Mouse (Mus musculus) layer of hippocampus, postnatal 10 days (tissue): ENCODE results near the gene Gm9999. TPM values are rescaled to one million over a fixed set of nuclear protein-coding genes. Genes with fewer than 3 reads are reported as not detected.
"Not testable (repeated sequence)": the region's sequence is repeated elsewhere in the genome, so short reads cannot be mapped to it uniquely, and the experiment has no call there.

Experiments used
- DNase-seq, 2 experiments: peaks; one replicate each; pipeline ENCODE4 v3.0.0; 2021; ENCODE audit warnings: low spot score in 2 of 2
- total RNA-seq, 2 experiments: library from RNA; stranded (reverse); gene quantifications; 2 replicates each; pipeline ENCODE4 v1.2.3; 2021

Gene Gm9999
- total RNA-seq, 2 experiments from 2014 or later = not detected

GRCm38 (mm10) chr7:47025429-47025828 is 42.0 kb downstream of the Gm9999 start:
- no peak for DNase-seq

DNA sequence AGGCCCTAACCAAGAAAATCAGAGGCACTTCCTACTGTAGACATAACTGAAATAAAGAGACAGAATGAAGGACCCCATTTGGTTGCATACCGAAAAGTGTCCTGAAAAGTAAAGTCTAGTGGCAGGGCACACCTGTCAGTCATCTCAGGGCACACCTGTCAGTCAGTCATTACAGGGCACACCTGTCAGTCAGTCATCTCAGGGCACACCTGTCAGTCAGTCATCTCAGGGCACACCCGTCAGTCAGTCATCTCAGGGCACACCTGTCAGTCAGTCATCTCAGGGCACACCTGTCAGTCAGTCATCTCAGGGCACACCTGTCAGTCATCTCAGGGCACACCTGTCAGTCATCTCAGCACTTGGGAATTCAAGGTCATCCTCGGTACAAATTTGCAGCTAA is 43.5 kb downstream of the Gm9999 start:
- not testable (repeated sequence) for DNase-seq

DNA sequence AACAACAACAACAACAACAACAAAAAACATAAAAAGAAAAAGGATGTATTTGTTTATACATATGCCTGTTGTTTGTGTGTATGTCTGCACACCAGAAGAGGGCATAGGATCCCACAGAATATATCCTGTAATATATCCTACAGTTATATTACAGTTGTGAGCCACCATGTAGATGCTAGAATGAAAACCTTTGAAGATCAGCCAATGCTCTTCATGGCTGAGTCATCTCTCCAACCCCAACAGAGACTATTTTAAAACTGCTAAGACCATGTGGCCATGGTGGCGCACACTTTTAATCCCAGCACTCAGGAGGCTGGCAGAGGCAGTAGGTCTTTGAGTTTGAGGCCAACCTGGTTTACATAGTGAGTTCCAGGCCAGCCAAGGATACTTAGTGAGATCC is 44.1 kb downstream of the Gm9999 start:
- DNase-seq = no peak

DNA sequence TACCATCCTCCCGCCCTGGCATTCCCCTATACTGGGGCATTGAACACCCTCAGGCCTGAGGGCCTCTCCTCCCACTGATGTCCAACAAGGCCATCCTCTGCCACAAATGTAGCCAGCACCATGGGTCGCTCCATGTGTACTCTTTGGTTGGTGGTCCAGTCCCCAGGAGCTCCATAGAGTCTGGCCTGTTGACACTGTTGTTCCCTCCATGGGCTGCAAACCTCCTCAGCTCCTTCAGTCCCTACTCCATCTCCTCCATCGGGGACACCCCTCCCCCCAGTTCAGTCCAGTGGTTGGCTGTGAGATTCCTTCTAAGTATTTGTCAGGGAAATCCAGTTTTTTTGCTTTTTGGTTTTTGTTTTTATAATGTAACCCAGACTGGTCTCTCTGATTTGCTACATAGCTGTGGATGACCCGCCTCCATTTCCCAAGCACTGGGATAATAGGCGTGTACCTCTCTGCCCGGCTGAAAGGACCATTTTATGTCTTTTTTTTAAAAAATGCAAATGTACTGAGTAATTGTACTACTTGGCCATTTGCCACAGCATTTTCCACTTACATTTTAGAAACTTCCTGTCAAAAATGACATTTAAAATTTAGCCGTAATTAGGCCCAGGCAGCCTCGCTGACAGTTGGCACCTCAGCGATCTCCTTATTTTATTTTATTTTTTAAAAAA is 47.3 kb downstream of the Gm9999 start:
- no peak for DNase-seq

DNA sequence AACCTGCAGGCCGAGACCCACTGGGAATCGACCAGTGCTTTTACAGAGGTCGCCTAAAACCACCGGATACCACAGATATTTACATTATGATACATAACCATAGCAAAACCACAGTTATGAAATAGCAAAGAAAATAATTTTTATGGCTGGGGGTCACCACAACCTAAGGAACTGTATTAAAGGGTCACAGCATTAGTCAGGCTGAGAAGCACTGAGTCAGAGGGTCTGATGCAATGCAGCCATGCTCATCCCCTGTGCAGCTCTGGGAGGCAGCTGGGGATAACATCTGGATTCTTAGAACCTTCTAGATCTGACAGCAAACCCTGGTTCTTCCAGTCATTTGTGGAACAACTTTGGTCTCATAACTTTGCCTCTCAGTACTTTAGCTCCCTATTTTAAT is 48.0 kb downstream of the Gm9999 start:
- DNase-seq = no peak

DNA sequence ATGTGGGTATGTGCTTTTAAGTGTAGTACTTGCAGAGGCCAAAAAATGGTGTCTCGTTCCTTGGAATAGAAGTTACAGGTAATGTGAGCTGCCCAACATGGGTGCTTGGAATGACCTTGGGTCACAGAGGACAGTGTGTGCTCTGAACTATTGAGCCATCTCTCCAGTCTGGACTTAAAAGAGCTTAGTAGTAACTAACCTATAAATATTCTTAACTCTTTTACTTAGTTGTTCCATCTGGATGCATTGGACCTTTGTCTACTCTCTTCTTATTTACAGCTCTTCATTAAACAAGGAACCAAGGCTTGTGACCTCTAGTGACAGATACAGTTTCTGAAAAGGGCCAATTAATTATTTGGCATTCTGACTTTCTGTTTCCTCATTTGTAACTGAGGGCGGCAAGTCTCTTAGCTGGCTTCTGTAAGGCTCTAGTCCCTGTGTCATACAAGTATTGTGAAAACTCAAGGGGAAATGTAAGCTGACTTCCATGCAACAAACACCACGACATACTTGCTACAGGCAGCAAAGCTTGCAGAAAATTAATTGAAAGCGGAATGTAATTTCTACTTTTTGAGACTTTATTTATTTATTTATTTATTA is 51.5 kb downstream of the Gm9999 start:
- no peak for DNase-seq

GRCm38 (mm10) chr7:47035426-47035825 is 52.0 kb downstream of the Gm9999 start:
- no peak for DNase-seq

Other genes with a start within 250 kb of the Gm9999 start
- not detected for gene Saa1, start 240.6 kb upstream of the Gm9999 start, total RNA-seq
- gene Saa2, start 231.8 kb upstream of the Gm9999 start, total RNA-seq = not detected
- gene Hps5, start 187.5 kb upstream of the Gm9999 start, total RNA-seq = 10 to 100 TPM; 15.4 to 21.7 TPM
- gene Gtf2h1, start 187.5 kb upstream of the Gm9999 start, total RNA-seq = 10 to 100 TPM; 32.9 to 38.1 TPM
- 100 to 1,000 TPM; 430 to 445 TPM for gene Ldha, start 142.1 kb upstream of the Gm9999 start, total RNA-seq
- gene Ldhc, start 122.4 kb upstream of the Gm9999 start, total RNA-seq = not detected
- 100 to 1,000 TPM in 1 of 2 experiments, 10 to 100 TPM in 1; 99.9 to 104 TPM for gene Tsg101, start 63.6 kb upstream of the Gm9999 start, total RNA-seq
- gene Uevld, start 25.1 kb upstream of the Gm9999 start, total RNA-seq = 10 to 100 TPM; 11.4 TPM
- 10 to 100 TPM; 11.0 TPM for gene Spty2d1, start 24.8 kb downstream of the Gm9999 start, total RNA-seq
- 10 to 100 TPM; 14.7 to 15.5 TPM for gene Tmem86a, start 67.0 kb downstream of the Gm9999 start, total RNA-seq
- 100 to 1,000 TPM; 121 to 129 TPM for gene Ptpn5, start 150.1 kb downstream of the Gm9999 start, total RNA-seq
- not detected for gene Mrgpra6, start 221.3 kb downstream of the Gm9999 start, total RNA-seq